Mouse (Mus musculus): ENCODE results near the gene Osbpl3.

GRCm38 (mm10) chr6:50379740-50380139 is 76.3 kb downstream of the Osbpl3 start:
- TF ChIP-seq CTCF (IDR thresholded peaks at IDR 0.05; ENCODE audit: low read depth) = no peak
- no peak for TF ChIP-seq EP300 (optimal IDR thresholded peaks at IDR 0.05)

All from stomach, postnatal 0 days (tissue).